Mouse (Mus musculus) intestine, embryonic 16.5 days (tissue): ENCODE measurements around the gene Rack1. TPM values are rescaled to one million over a fixed set of nuclear protein-coding genes. Genes with fewer than 3 reads are reported as not detected.

Experiments
- ATAC-seq: fragments of 200-750 bp; cut with Nextera tagmentation; 2 replicates; pipeline ENCODE4 v1.8.0; 2017; ENCODE audit warnings: moderate TSS enrichment, moderate library complexity
- H3K27ac ChIP-seq: fragments of 300-500 bp; sonication (generic); 2 replicates; pipeline ENCODE4 v1.5.1; 2014; ENCODE audit warnings: mild to moderate bottlenecking, low read length
- H3K27me3 ChIP-seq: fragments of 300-500 bp; sonication (generic); replicated peaks from 2 replicates; pipeline ENCODE4 v1.6.1; 2014; ENCODE audit warnings: low read length, control low read depth, mixed read lengths; ENCODE audit not compliant: control insufficient read depth, insufficient read depth
- H3K36me3 ChIP-seq: fragments of 300-500 bp; sonication (generic); 2 replicates; pipeline ENCODE4 v1.6.1; 2014; ENCODE audit warnings: low read length, control low read depth; ENCODE audit not compliant: control insufficient read depth, insufficient read depth
- H3K4me1 ChIP-seq: fragments of 300-500 bp; sonication (generic); 2 replicates; pipeline ENCODE4 v1.6.1; 2014; ENCODE audit warnings: low read length, control low read depth, mixed read lengths; ENCODE audit not compliant: control insufficient read depth, insufficient read depth
- H3K4me2 ChIP-seq: fragments of 300-500 bp; sonication (generic); 2 replicates; pipeline ENCODE4 v1.6.1; 2014; ENCODE audit warnings: low read depth, low read length, control low read depth
- H3K4me3 ChIP-seq: fragments of 300-500 bp; sonication (generic); 2 replicates; pipeline ENCODE4 v1.5.1; 2014; ENCODE audit warnings: mild to moderate bottlenecking, low read length
- H3K9ac ChIP-seq: fragments of 300-500 bp; sonication (generic); 2 replicates; pipeline ENCODE4 v1.6.1; 2014; ENCODE audit warnings: low read depth, low read length
- H3K9me3 ChIP-seq: fragments of 300-500 bp; sonication (generic); 2 replicates; pipeline ENCODE4 v1.6.1; 2016; ENCODE audit warnings: low read length, control low read depth; ENCODE audit not compliant: control insufficient read depth
- WGBS: fragments of 180-500 bp; shearing (Covaris S2); extraction: QIAGEN DNeasy Blood & Tissue Kit; methylation state at CpG from one replicate; pipeline ENCODE4 v1.1.7; 2014; 5-methylcytosine and 5-hydroxymethylcytosine counted together
- polyA plus RNA-seq: library from polyadenylated mRNA; unstranded; fragments of >200 nt; fragmentation: Nextera tagmentation; extraction: Ambion mirVana; gene quantifications from 2 replicates; pipeline ENCODE4 v1.2.1, GENCODE M21; 2015

The Rack1 gene
- polyA plus RNA-seq, 1 experiment from 2014 or later, result 755 TPM

DNA sequence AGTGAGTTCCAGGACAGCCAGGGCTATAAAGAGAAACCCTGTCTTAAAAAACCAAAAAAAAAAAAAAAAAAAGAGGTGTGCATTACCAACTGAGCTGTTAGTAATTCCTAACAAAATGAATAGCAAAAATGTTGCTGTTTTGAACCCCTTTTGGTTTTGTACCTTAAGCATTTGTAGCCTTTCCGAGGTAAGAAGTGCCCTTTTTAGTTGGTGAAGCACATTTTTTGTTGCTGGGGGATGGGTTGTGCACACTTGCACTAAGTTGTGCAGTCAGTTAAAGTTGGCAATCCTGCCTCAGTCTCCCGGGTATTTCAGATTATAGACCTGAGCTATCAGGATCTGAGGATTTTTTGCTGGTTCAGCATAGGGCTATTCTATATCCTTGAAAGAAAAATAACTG, 4.8 kb downstream of the Rack1 start:
- no peak overlapping the region for H3K9ac ChIP-seq
- no peaks in the 10 kb centered on the region for H3K9me3 ChIP-seq
- no peaks in the 10 kb centered on the region for H3K27me3 ChIP-seq
- no peak overlapping the region for H3K4me2 ChIP-seq
- H3K36me3 ChIP-seq, result peaks cover 37% of the 10 kb centered on the region
- ATAC-seq, result no peak
- no peak overlapping the region for H3K27ac ChIP-seq
- H3K4me3 ChIP-seq, result no peak overlapping the region
- 83% methylated on average over 2 of the region's 2 CpGs for WGBS
- H3K4me1 ChIP-seq, result peaks cover 16% of the 10 kb centered on the region; the same call in 1 of the 2 replicates

GRCm38 (mm10) chr11:48806856-48807562, 6.9 kb downstream of the Rack1 start:
- Histone ChIP-seq H3K36me3 (peaks cover 37% of the 10 kb centered on the region), H3K27ac (no peak overlapping the region), H3K4me1 (peaks cover 9% of the 10 kb centered on the region; the same call in 1 of the 2 replicates), H3K27me3 (no peaks in the 10 kb centered on the region), H3K4me2 (no peak overlapping the region), H3K9me3 (no peaks in the 10 kb centered on the region), H3K4me3 (no peak overlapping the region), H3K9ac (no peak overlapping the region)
- ATAC-seq, result peak; percentile 60
- WGBS, result 61% methylated on average over 21 of the region's 21 CpGs

DNA sequence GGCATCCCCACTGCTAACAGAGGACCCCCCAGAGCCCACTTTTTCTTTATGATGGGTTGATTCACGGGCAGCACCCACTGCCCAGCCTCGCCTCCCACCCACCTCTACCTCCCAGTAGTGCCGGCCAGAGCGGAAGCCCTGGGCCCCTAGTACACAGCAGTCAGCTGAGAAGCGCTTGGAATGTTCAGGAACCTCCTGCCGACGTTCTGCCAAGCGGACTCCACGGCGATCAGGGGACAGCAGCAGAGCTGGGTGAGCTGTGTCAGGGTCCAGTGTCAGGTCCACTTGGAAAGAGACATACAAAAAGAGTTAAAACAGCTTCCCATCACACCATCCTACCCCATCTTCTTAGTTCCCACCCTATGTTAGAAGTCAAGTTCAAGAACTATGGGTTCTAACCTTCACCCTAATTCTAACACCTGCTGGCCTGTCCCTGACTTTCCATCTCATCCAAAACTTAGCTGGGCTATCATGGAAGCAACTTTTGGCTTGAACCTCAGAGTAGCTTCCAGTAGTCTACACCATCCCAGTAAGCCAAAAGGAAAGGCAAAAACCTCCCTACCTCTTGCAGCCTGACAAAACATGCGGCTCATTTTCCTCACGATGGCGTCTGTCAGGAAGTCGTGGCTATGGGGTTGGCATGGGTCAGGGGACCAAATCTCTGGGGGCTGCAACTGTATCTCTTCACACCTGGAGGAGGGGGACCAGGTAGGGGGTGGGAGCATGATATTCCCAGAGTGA, 7.6 kb downstream of the Rack1 start:
- no peak overlapping the region for H3K4me2 ChIP-seq
- H3K4me3 ChIP-seq, result no peak overlapping the region
- peak; percentile 34 for ATAC-seq
- H3K27me3 ChIP-seq, result no peaks in the 10 kb centered on the region
- WGBS, result 62% methylated on average over 14 of the region's 14 CpGs
- no peaks in the 10 kb centered on the region for H3K9me3 ChIP-seq
- H3K27ac ChIP-seq, result no peak overlapping the region
- H3K9ac ChIP-seq, result no peak overlapping the region
- peaks cover 37% of the 10 kb centered on the region for H3K36me3 ChIP-seq
- H3K4me1 ChIP-seq, result peaks cover 2% of the 10 kb centered on the region; the same call in 1 of the 2 replicates

- Histone ChIP-seq H3K4me2 (no peak overlapping the region), H3K4me3 (no peak overlapping the region), H3K27ac (no peak overlapping the region), H3K9me3 (no peaks in the 10 kb centered on the region), H3K27me3 (no peaks in the 10 kb centered on the region), H3K4me1 (no peaks in the 10 kb centered on the region), H3K9ac (no peak overlapping the region), H3K36me3 (peaks cover 37% of the 10 kb centered on the region)
- no peak for ATAC-seq
These were observed 8.1 kb downstream of the Rack1 start for GRCm38 (mm10) chr11:48808304-48808646.

GRCm38 (mm10) chr11:48808737-48809433, 8.8 kb downstream of the Rack1 start:
- no peak overlapping the region for H3K4me3 ChIP-seq
- WGBS, result 69% methylated on average over 16 of the region's 16 CpGs
- peaks cover 3% of the 10 kb centered on the region; the same call in 1 of the 2 replicates for H3K4me1 ChIP-seq
- H3K27ac ChIP-seq, result peak overlapping the region; percentile 20; the same call in 1 of the 2 replicates
- ATAC-seq, result no peak
- H3K27me3 ChIP-seq, result no peaks in the 10 kb centered on the region
- peaks cover 33% of the 10 kb centered on the region for H3K36me3 ChIP-seq
- no peak overlapping the region for H3K4me2 ChIP-seq
- 0 out of 2 replicates have a peak overlapping the region, but pooled peaks have one; percentile 11 for H3K9ac ChIP-seq
- no peaks in the 10 kb centered on the region for H3K9me3 ChIP-seq

GRCm38 (mm10) chr11:48809434-48809830, 9.3 kb downstream of the Rack1 start:
- H3K36me3 ChIP-seq, result peaks cover 28% of the 10 kb centered on the region

GRCm38 (mm10) chr11:48810142-48810541, 10.0 kb downstream of the Rack1 start:
- H3K27ac ChIP-seq, result no peak overlapping the region
- no peaks in the 10 kb centered on the region for H3K9me3 ChIP-seq
- no peak overlapping the region for H3K4me3 ChIP-seq
- no peak for ATAC-seq
- H3K4me2 ChIP-seq, result no peak overlapping the region
- no peak overlapping the region for H3K9ac ChIP-seq
- peaks cover 13% of the 10 kb centered on the region for H3K4me1 ChIP-seq
- no peaks in the 10 kb centered on the region for H3K27me3 ChIP-seq
- H3K36me3 ChIP-seq, result peaks cover 26% of the 10 kb centered on the region
- WGBS, result 67% methylated on average over 2 of the region's 2 CpGs

More at GRCm38 (mm10) chr11:48809434-48809830, 9.3 kb downstream of the Rack1 start:
- H3K27ac ChIP-seq, result 0 out of 2 replicates have a peak overlapping the region, but pooled peaks have one; percentile 20
- no peak overlapping the region for H3K4me3 ChIP-seq
- no peak overlapping the region for H3K4me2 ChIP-seq
- no peak for ATAC-seq
- peaks cover 6% of the 10 kb centered on the region for H3K4me1 ChIP-seq
- no peaks in the 10 kb centered on the region for H3K27me3 ChIP-seq
- no peak overlapping the region for H3K9ac ChIP-seq
- 43% methylated on average over 4 of the region's 4 CpGs for WGBS
- H3K9me3 ChIP-seq, result no peaks in the 10 kb centered on the region

DNA sequence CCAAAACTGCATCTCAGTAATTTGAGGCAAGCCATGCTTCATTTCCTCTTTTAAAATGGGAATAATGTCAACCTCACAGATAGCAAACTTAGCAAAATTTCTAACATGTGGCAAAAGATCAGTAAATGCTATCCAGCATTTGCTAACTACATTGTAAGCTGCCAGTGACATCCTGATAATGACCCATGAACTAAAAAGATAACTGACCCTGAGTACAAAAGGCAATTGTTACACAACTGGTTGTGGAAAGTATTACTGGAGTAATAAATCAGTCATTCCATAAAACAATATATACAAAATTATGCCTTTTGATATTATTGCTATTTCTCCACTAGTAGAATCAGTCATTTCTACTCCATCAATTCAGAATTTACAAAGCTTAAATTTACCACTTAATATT, 13.7 kb downstream of the Rack1 start:
- no peak for ATAC-seq
- H3K9ac ChIP-seq, result no peak overlapping the region
- no peak overlapping the region for H3K27ac ChIP-seq
- H3K4me2 ChIP-seq, result no peak overlapping the region
- H3K4me1 ChIP-seq, result peaks cover 22% of the 10 kb centered on the region
- H3K27me3 ChIP-seq, result no peaks in the 10 kb centered on the region
- H3K4me3 ChIP-seq, result no peak overlapping the region
- H3K9me3 ChIP-seq, result no peaks in the 10 kb centered on the region
- peaks cover 5% of the 10 kb centered on the region; the same call in 1 of the 2 replicates for H3K36me3 ChIP-seq

GRCm38 (mm10) chr11:48815851-48816250, 15.7 kb downstream of the Rack1 start:
- no peaks in the 10 kb centered on the region for H3K36me3 ChIP-seq
- no peak overlapping the region for H3K27ac ChIP-seq
- H3K27me3 ChIP-seq, result no peaks in the 10 kb centered on the region
- H3K9ac ChIP-seq, result peak overlapping the region; percentile 88
- peaks cover 22% of the 10 kb centered on the region for H3K4me1 ChIP-seq
- H3K4me3 ChIP-seq, result peak overlapping the region; percentile 83
- WGBS, result 70% methylated on average over 16 of the region's 16 CpGs
- ATAC-seq, result no peak
- H3K9me3 ChIP-seq, result no peaks in the 10 kb centered on the region
- peak overlapping the region; percentile 81 for H3K4me2 ChIP-seq
